Mouse (Mus musculus) stomach, embryonic 14.5 days (tissue): Measurements from ENCODE around the gene Ncor2. TPM values are rescaled to one million over a fixed set of nuclear protein-coding genes. Genes with fewer than 3 reads are reported as not detected.
A peak's percentile ranks its signal among the peaks of the same experiment; 100 is the strongest.

ENCODE experiments used
- ATAC-seq: fragments of 200-750 bp; cut with Nextera tagmentation; 2 replicates; pipeline ENCODE4 v1.8.0; 2017; ENCODE audit warnings: low read depth, moderate TSS enrichment; ENCODE audit not compliant: insufficient number of reproducible peaks, insufficient read depth, low FRiP score
- H3K27ac ChIP-seq: fragments of 300-500 bp; sonication (generic); 2 replicates; pipeline ENCODE4 v1.5.1; 2014; ENCODE audit warnings: mild to moderate bottlenecking, low read length, moderate library complexity, mixed read lengths
- H3K27me3 ChIP-seq: fragments of 300-500 bp; sonication (generic); 2 replicates; pipeline ENCODE4 v1.6.1; 2014; ENCODE audit warnings: low read length, control low read depth, mixed read lengths; ENCODE audit not compliant: control insufficient read depth, insufficient read depth
- H3K36me3 ChIP-seq: fragments of 300-500 bp; sonication (generic); 2 replicates; pipeline ENCODE4 v1.6.1; 2014; ENCODE audit warnings: mild to moderate bottlenecking, control low read depth, low read length, moderate library complexity, mixed read lengths; ENCODE audit not compliant: control insufficient read depth, insufficient read depth
- H3K4me1 ChIP-seq: fragments of 300-500 bp; sonication (generic); 2 replicates; pipeline ENCODE4 v1.6.1; 2014; ENCODE audit warnings: low read length, control low read depth, mixed read lengths; ENCODE audit not compliant: control insufficient read depth, insufficient read depth
- H3K4me2 ChIP-seq: fragments of 300-500 bp; sonication (generic); replicated peaks from 2 replicates; pipeline ENCODE4 v1.6.1; 2014; ENCODE audit warnings: low read depth, low read length, control low read depth
- H3K4me3 ChIP-seq: fragments of 300-500 bp; sonication (generic); 2 replicates; pipeline ENCODE4 v1.5.1; 2014; ENCODE audit warnings: low read depth, low read length, control low read depth
- H3K9ac ChIP-seq: fragments of 300-500 bp; sonication (generic); replicated peaks from 2 replicates; pipeline ENCODE4 v1.6.1; 2014; ENCODE audit warnings: low read depth, mild to moderate bottlenecking, control low read depth, low read length, moderate library complexity, mixed read lengths
- H3K9me3 ChIP-seq: fragments of 300-500 bp; sonication (generic); 2 replicates; pipeline ENCODE4 v1.6.1; 2016; ENCODE audit warnings: low read depth, low read length, control low read depth; ENCODE audit not compliant: control insufficient read depth
- WGBS: fragments of 180-500 bp; shearing (Covaris S2); extraction: QIAGEN DNeasy Blood & Tissue Kit; methylation state at CpG from one replicate; pipeline ENCODE4 v1.1.7; 2014; 5-methylcytosine and 5-hydroxymethylcytosine counted together
- polyA plus RNA-seq: library from polyadenylated mRNA; unstranded; fragments of >200 nt; fragmentation: Nextera tagmentation; extraction: Ambion mirVana; gene quantifications from 2 replicates; pipeline ENCODE4 v1.2.1, GENCODE M21; 2014

The Ncor2 gene
- polyA plus RNA-seq, 1 experiment from 2014 or later = 32.7 TPM

- Histone ChIP-seq H3K27ac (peak overlapping the region; percentile 66; the same call in 1 of the 2 replicates), H3K4me1 (peaks cover 52% of the 10 kb centered on the region), H3K27me3 (no peaks in the 10 kb centered on the region), H3K36me3 (peaks cover 42% of the 10 kb centered on the region), H3K9ac (no peak overlapping the region), H3K9me3 (no peaks in the 10 kb centered on the region), H3K4me2 (no peak overlapping the region), H3K4me3 (no peak overlapping the region)
- no peak for ATAC-seq
- 59% methylated on average over 5 of the region's 5 CpGs for WGBS
These were observed 109.6 kb downstream of the Ncor2 start for GRCm38 (mm10) chr5:125069426-125069825.

GRCm38 (mm10) chr5:125068371-125068951 is 110.6 kb downstream of the Ncor2 start:
- H3K9me3 ChIP-seq = no peaks in the 10 kb centered on the region
- H3K4me1 ChIP-seq = peaks cover 52% of the 10 kb centered on the region
- H3K27me3 ChIP-seq = no peaks in the 10 kb centered on the region
- H3K4me2 ChIP-seq = no peak overlapping the region
- H3K36me3 ChIP-seq = peaks cover 43% of the 10 kb centered on the region
- 35% methylated on average over 16 of the region's 16 CpGs for WGBS
- peak; percentile 59; the same call in 1 of the 2 replicates for ATAC-seq
- peak overlapping the region; percentile 66; the same call in 1 of the 2 replicates for H3K27ac ChIP-seq
- no peak overlapping the region for H3K4me3 ChIP-seq
- no peak overlapping the region for H3K9ac ChIP-seq

- Histone ChIP-seq H3K4me3 (no peak overlapping the region), H3K9me3 (no peaks in the 10 kb centered on the region), H3K36me3 (peaks cover 47% of the 10 kb centered on the region), H3K4me1 (peaks cover 50% of the 10 kb centered on the region), H3K27me3 (no peaks in the 10 kb centered on the region), H3K4me2 (no peak overlapping the region), H3K9ac (no peak overlapping the region), H3K27ac (peak overlapping the region; percentile 52; the same call in 1 of the 2 replicates)
- no peak for ATAC-seq
- WGBS = 67% methylated on average over 14 of the region's 14 CpGs
These were observed 111.3 kb downstream of the Ncor2 start for GRCm38 (mm10) chr5:125067673-125068072.

- WGBS = 88% methylated on average over 13 of the region's 13 CpGs
- no peak overlapping the region for H3K4me2 ChIP-seq
- no peak for ATAC-seq
- peaks cover 47% of the 10 kb centered on the region for H3K36me3 ChIP-seq
- peaks cover 41% of the 10 kb centered on the region for H3K4me1 ChIP-seq
- H3K9me3 ChIP-seq = no peaks in the 10 kb centered on the region
- H3K27me3 ChIP-seq = no peaks in the 10 kb centered on the region
- 0 out of 2 replicates have a peak overlapping the region, but pooled peaks have one; percentile 52 for H3K27ac ChIP-seq
- no peak overlapping the region for H3K4me3 ChIP-seq
- no peak overlapping the region for H3K9ac ChIP-seq
These were observed 112.2 kb downstream of the Ncor2 start for GRCm38 (mm10) chr5:125066479-125067471.

- H3K9ac ChIP-seq = no peak overlapping the region
- peaks cover 43% of the 10 kb centered on the region for H3K36me3 ChIP-seq
- no peak overlapping the region for H3K4me2 ChIP-seq
- H3K27me3 ChIP-seq = no peaks in the 10 kb centered on the region
- H3K9me3 ChIP-seq = no peaks in the 10 kb centered on the region
- peaks cover 25% of the 10 kb centered on the region for H3K4me1 ChIP-seq
- 74% methylated on average over 17 of the region's 17 CpGs for WGBS
- no peak for ATAC-seq
- H3K27ac ChIP-seq = no peak overlapping the region
- H3K4me3 ChIP-seq = no peak overlapping the region
These were observed 116.0 kb downstream of the Ncor2 start for GRCm38 (mm10) chr5:125063015-125063414.

GRCm38 (mm10) chr5:125058267-125058668 is 120.8 kb downstream of the Ncor2 start:
- Histone ChIP-seq H3K4me1 (peaks cover 46% of the 10 kb centered on the region), H3K4me2 (peak overlapping the region; percentile 43), H3K27ac (peak overlapping the region; percentile 81), H3K27me3 (no peaks in the 10 kb centered on the region), H3K4me3 (peak overlapping the region; percentile 16; the same call in 1 of the 2 replicates), H3K36me3 (peaks cover 21% of the 10 kb centered on the region), H3K9me3 (no peaks in the 10 kb centered on the region), H3K9ac (0 out of 2 replicates have a peak overlapping the region, but pooled peaks have one; percentile 4)
- 5% methylated on average over 26 of the region's 29 CpGs for WGBS
- no peak; the same call in 1 of the 2 replicates for ATAC-seq

GRCm38 (mm10) chr5:125057555-125058266 is 121.3 kb downstream of the Ncor2 start:
- Histone ChIP-seq H3K36me3 (peaks cover 22% of the 10 kb centered on the region), H3K4me1 (peaks cover 46% of the 10 kb centered on the region), H3K4me3 (peak overlapping the region; percentile 16; the same call in 1 of the 2 replicates), H3K9ac (0 out of 2 replicates have a peak overlapping the region, but pooled peaks have one; percentile 4), H3K27ac (peak overlapping the region; percentile 81), H3K9me3 (no peaks in the 10 kb centered on the region), H3K27me3 (no peaks in the 10 kb centered on the region), H3K4me2 (peak overlapping the region; percentile 43)
- ATAC-seq = peak; percentile 28; the same call in 1 of the 2 replicates
- WGBS = 23% methylated on average over 29 of the region's 29 CpGs
